Mouse (Mus musculus) kidney, adult 2 months (tissue): Measurements from ENCODE around the gene Gm9639.
"Not testable (repeated sequence)": the region's sequence is repeated elsewhere in the genome, so short reads cannot be mapped to it uniquely, and the experiment has no call there.

Experiments
- CTCF ChIP-seq: fragments of 200-500 bp; conservative IDR thresholded peaks from 2 replicates; pipeline ENCODE4 v1.5.1; 2011; ENCODE audit warnings: low read depth, mild to moderate bottlenecking, control low read depth, low read length, moderate library complexity, mixed read lengths; ENCODE audit not compliant: insufficient read depth, insufficient read length
- POLR2A ChIP-seq: fragments of 200-500 bp; IDR thresholded peaks from one replicate; pipeline ENCODE4 v1.6.1; 2011; ENCODE audit warnings: low read depth, low read length, control low read depth

DNA sequence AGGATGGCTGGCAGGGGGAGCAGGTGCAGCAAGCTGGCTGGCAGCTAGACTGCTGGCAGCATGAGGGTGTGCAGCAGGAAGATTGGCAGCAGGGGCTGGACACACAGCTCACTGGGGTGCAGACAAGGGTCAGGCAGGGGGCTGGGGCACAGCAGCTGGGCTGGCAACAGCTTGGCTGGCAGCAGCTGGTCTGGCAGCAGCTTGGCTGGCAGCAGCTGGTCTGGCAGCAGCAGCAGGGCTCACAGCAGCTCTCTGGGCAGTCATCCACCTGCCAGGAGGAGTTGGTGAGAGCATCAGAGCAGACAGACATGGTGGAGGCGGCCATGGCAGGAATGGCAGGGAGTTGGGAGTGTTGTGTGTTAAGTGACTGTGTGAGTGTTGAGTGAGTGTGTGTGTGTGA is 7.0 kb downstream of the Gm9639 start, which contains the start of gene Gm7137:
- TF ChIP-seq CTCF, POLR2A: not testable (repeated sequence)
